Mouse (Mus musculus): ENCODE results near the gene Colec11. TPM values are rescaled to one million over a fixed set of nuclear protein-coding genes. Genes with fewer than 3 reads are reported as not detected.

The Colec11 gene
- total RNA-seq, 4 experiments from 2014 or later = 0.29 to 0.46 (median 0.34) TPM; not detected in 1

DNA sequence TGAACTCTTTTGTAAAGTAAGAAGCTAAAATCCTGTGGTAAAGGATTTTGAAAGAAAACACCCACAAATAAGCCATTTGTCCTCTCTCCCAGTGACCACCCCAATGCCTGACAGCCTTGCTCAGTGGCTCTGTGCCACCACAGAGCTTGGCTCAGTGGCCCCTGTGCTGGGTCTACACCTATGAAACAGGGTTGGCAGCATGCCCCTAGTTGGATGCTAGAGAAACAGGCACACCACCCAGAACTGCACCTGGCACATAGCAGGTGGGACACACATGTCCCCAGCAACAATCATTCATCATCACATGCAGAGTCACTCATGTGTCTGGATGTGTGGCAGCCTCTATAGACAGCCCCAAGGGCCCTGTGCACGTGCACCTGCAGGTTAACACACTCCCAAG, 19.7 kb downstream of the Colec11 start:
- DNase-seq (ENCODE audit: low spot score in 2 of 2) = no peak

DNA sequence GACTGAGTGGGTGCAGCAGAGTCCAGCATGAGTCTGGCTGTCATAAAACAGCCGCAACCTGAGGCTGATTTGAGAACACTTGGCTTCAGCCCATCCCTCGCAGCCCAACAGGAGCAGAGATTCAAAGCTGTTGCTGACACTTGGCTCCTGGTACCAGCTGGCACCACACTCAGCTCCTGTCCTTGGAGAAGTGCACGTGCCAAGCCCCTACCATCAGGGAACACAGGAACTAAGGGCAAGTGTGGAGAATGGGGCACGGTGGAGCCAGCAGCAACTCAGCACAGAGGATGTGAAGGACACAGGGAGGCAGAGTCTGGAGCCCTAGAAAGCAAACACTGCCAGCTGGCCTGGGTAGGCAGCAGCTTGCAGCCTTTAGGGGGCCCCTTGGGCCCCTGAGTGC, 20.9 kb downstream of the Colec11 start:
- no peak for DNase-seq (ENCODE audit: low spot score in 2 of 2)

DNA sequence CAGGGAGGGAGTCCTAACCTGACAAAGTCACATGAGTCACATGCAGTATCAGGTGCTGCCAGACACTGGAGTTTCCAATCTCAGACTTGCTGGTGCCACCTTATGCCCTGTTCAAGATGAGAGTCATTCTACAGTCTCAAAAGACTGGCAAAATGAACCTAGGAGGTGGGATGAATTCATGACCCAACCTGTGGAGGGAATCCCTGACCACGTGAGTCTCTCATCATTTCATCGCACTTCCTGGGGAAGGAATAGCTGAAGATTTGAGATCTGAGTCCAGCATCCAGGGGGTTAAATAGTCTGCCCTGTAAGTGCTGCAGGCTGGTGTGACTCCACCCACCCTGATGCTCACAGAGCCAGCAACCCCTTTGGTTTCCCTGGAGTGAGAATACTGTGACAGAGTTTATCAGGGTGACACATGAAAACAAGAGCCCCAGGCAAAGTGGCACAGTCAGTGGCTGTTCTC, 24.6 kb downstream of the Colec11 start:
- no peak for DNase-seq (ENCODE audit: low spot score in 2 of 2)

DNA sequence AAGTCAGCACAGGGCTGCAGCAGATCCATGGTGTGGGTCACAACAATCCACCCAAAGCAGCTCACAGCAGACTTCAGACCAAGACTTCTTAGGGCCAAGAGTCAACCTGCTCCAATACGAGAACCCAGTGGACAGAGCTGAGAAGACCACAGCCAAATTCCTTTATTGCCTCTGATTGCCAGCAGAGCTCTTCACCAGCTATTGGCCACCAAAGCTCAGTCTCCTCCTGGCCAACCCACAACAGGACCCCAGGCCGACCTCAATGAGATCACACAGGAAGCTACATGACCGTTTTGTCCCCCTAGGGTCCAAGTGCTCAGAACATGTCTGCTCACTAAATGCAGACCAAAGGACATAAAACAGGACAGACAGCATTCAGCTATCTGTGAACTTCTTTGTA, 25.1 kb downstream of the Colec11 start:
- DNase-seq (ENCODE audit: low spot score in 2 of 2) = no peak

DNA sequence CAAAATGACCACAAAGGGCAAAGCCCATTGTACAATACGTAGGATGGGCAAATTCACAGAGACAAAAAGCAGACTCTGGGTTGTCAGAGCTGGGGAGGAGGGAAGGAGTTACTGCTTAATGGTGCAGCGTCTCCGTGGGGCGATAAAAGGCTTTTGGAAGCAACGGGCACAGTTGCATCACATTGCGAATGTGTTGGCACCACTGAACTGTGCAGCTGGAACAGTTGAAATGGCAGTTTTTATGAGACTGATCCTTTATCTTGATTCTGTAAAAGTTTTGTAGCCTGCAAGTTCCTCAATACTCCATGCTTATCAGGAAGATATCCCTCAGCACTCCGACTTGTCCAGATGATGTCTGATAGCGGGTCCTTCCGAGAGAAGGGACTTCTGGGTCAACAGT, 25.5 kb downstream of the Colec11 start:
- no peak for DNase-seq (ENCODE audit: low spot score in 2 of 2)

DNA sequence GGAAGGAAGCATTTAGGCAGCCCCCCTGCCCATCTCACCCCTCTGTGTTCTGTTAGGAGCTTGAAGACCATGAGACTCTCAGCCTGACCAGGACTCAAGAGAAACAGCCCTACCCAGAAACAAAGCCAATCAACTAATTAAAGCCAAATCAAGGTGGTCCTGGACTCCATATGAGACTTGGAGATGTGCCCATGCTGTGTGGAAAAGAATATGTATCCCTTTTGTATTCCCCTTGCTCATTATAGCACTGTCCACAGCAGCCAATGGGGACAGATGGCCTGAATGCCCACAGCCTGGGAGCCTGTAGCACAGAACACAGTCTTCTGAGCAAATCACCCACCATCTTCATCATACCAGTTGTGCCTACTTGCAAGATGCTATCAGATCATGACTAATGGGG, 26.3 kb downstream of the Colec11 start:
- no peak for DNase-seq (ENCODE audit: low spot score in 2 of 2)

DNA sequence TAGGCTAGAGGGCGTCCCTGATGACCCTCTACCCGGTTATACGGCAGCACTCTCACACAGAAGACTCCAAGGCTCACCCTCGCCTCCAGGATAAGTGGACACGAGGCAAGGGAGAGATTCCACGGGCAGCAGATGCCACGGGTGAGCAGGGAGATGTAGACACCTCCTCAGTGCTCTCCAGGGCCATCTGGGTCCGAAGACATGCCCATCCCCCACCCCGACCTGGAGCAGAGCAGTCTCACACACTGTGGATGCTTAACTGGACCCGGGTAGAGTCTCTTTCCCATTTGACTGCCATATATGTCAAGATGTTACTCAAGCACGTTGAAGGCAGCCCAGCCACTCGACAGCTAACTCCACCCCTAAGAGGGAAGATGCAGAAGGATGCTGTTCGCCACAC, 32.7 kb downstream of the Colec11 start:
- DNase-seq (ENCODE audit: low spot score in 2 of 2) = no peak

DNA sequence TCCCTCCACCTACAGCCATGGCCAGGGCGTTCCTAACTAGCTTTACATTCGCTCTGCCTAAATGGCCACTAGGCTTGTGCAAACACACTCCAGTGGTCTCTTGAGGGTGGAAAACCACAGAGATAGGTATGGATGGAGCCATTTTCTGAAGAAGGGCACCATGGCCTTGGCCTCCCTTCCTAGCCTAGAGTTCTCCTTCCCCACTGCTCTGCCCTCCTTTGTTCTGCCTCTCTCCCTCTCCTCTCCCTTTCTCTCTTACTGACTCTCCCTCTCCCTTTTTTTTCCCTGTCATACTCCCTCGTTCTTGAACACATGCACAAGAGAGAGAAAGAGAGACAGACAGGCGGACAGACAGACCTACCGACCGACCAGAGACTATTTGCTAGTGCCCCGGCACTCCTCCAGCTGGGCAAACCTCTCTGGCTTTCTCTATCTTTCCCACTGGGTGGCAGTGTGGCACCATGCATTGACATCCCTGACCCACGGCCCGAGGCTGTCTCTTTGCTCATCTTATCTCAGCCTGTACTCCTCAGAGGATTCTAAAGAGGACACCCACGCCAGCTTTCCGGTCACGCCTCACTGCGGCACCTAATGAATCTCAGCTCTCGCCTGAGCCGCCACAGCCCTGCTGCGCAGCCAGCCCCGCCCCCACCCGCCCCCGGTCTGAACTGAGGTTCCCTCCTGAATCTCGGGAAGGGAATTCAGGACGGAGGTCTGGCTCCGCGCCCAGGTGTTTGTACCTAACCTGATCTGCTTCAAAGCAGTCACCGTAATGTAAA, 33.9 kb downstream of the Colec11 start:
- DNase-seq (ENCODE audit: low spot score in 2 of 2) = peak; percentile 48 to 60

DNA sequence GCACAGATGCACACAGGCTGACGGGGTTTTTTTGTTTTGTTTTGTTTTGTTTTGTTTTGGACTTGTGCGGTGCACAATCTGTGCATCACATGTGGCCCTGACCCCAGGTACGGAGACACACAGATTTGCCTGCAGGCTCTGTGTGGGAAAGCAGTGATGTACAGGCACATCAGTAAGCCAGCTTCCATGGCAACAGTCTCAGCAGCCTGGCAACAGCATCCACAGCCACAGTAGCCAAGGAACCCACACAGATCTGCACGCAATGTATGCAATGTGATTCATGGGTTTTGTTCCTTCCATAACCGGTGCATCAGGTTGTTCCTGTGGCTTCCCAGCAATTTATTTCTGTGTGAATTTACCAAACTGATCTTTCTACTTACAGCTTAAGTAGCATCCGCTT, 35.2 kb downstream of the Colec11 start:
- DNase-seq (ENCODE audit: low spot score in 2 of 2) = no peak

DNA sequence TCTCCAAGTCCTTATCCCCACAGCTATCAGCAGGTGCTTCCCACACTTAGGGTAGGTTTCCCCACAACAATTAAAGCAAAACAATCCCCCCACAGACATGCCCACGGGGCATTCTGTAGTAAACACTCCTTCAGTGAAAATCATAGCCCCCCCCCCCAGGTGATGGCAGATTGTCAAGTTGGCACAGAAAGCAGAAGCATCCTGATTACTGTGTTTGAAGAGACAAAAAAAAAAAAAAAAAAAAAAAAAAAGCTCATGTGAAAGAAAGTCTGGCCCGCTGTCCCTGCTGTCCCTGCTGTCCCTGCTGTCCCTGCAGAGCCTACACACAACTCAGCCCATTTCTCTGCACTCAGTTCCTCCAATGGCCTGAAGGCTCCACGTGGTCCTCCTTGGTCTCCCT, 39.1 kb downstream of the Colec11 start:
- no peak for DNase-seq (ENCODE audit: low spot score in 2 of 2)

DNA sequence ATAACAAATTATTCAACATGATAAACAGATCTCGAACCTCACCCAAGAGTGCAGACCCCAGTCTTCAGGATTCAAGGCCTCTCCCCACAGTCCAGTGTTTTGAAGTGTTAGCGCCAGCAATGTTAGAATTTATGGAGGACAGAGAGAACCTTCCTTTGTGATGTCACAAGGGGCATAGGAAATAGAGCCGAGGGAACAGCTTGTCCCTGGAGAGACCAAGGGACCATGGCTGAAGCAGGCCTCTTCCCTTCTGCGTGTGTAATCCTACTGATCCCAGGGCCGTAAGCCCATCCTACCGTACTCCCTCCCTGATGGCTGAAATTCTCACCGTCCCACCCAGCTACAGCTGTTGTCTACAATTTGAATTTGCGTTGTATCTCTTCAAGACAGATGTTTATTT, 40.8 kb downstream of the Colec11 start, which contains the start of gene Allc:
Gene Allc, minus strand, starts transcription at position 101 of the 400 bp plus-strand sequence.
- no peak for DNase-seq (ENCODE audit: low spot score in 2 of 2)

DNA sequence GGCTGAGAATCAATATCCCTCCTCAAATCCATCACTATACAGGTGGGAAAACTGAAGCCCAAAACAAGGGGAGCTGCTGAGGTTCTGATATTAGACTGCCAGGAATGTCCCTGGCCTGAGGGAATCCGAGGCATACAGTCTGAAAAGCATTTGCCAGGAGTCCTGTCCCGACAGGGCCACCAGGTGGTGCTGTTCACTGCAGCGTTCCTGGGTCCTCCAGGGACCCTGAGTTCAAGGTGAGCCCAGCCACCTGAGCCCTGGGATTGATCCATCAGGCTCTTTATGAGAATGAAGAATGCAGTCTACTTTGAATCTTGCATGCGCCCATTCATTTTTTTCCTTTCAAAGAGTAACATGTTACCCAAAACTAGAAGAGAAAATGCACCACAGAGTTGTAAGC, 44.0 kb downstream of the Colec11 start:
- DNase-seq (ENCODE audit: low spot score in 2 of 2) = no peak

DNA sequence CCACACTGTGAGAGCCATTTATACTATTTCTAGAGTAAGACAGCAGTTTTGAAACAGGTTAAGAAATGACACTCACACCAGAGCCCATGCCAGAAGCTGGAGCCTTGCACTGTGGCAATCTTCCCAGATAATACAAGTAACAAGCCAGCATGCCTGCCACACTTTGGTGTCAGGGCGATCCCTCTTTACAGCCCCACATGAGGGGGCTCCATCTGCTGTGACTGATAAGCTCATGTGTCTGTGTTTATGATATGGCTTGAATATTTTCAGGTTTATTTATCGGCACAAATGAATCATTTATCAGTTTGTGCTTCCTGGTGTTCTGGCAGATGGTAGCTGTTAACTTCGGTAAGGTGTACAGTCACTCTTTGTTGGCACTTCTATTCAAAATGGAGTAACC, 45.0 kb downstream of the Colec11 start:
- DNase-seq (ENCODE audit: low spot score in 2 of 2) = no peak

DNA sequence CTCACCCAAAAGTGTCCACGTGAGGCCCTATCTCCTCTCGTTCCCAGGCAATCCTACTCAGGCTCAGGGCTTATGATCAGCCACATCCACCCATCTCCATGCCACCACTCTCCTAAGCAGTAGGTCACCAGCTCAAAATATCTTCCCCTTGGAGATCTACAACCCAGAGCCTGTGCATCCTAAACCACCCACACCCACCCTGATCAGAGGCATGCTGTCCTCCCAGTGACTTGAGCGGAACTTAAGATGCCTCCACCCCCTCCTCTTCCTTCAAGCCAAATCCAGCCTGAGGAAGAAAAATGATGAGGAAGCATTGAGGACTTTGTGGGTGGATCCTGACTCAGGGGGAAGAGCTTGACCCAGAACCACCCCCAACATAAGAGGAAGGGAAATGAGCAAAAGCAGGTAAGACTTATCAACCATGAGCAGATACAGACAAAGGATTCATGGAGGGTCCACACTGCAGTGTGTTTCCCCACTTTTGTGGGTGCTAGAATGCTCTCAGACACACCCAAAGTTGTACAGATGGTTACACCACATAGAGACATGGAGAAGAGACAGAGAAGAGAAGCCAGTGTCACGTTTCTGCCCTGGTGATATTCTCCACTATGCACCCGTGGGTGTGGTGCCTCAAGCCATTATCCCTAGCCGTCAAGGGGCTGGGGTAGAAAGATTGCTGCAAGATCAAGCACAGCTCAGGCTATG, 47.7 kb downstream of the Colec11 start:
- no peak for DNase-seq (ENCODE audit: low spot score in 2 of 2)

DNA sequence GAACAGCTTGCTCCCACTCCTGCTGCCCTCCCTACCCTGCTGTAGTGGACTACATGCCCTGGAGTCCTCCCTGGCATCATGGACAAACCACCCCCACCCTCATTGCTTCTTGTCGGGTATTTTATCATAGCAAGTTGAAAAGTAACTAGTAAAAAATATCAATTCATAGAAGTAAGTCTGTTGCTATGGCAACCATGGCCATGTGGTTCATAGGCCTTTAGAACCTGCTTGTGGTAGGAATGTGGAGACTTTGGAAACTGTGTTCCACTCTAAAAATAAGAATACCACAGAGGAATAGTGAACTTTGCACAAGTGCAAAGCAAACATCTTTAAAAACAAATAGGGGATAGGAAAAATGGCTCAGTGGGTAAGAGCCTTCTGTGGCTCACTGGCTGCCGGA, 50.9 kb downstream of the Colec11 start:
- DNase-seq (ENCODE audit: low spot score in 2 of 2) = no peak

DNA sequence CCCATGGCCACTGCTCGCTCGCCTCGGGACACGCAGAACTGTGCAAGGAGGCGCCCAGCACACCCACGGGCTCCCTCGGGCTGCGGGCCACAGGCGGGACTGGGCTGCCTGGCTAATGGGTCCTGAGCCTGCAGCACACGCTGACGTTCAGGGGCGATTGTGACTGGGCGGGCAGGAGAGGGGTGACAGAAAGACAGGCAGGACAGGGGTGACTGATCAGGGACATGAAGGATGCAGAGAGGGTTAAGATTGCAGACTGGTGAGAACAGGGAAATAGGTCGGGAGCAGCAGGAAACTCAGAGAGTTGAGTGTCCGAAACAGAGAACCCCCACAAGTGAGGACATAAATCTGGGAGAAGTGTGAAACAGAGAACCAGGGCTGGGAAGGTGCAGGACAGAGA, 70.9 kb downstream of the Colec11 start, which contains the start of gene Dcdc2c:
Gene Dcdc2c, minus strand, starts transcription at position 101 of the 400 bp plus-strand sequence.
- DNase-seq (ENCODE audit: low spot score in 2 of 2) = no peak

DNA sequence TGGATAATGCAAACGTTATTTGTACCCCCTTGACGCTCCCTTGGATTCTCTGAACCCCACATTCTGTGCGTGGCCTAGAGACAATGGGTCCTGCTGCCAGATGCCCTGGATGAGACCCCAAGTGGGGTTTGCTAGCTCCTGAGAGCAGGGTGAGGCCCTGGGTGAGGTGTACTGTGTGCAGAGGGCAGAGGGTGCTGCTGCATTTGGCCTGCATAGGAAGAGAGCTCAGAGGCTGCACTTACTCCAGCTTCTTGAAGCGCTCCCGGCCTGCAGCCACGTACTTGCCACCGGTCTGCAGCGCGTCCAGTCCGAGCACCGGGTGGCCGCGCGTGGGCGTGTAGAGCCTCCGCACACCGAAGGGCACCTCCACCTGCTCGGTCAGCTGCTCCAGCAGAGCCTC, 71.4 kb downstream of the Colec11 start:
- no peak for DNase-seq (ENCODE audit: low spot score in 2 of 2)

DNA sequence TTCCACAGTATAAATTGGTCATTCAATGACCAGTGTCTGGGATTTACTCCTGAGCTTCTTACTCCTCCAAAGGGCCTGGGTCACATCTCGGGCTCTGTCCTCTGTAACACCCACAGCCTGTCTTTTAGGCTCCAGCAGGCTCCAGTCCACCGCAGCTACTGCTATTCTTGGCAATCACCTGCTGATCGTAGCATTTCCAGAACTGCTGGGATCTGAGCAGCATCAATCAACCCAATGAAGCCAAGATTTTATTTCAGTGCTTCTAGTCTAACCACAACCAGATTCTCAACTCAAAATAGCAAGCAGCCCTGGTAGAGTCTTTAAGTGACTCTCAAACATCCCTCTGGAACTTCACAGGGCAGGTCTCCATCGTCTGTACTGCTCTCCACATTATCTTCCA, 74.3 kb downstream of the Colec11 start:
- no peak for DNase-seq (ENCODE audit: low spot score in 2 of 2)

Other genes starting within 250 kb of the Colec11 start
- not detected for gene Dcdc2c, start 71.0 kb downstream of the Colec11 start, total RNA-seq (2022)
- not detected for gene Allc, start 40.9 kb downstream of the Colec11 start, total RNA-seq (2022)
- gene Rps7, start 12.6 kb upstream of the Colec11 start, total RNA-seq (2022) = 100 to 1,000 TPM; 161 to 241 (median 222) TPM
- gene Rnaseh1, start 26.2 kb upstream of the Colec11 start, total RNA-seq (2022) = 1 to 10 TPM; 5.1 to 8.7 (median 7.2) TPM
- 100 to 1,000 TPM in 2 of 4 experiments, 10 to 100 TPM in 2; 81.5 to 137 (median 98.1) TPM for gene Adi1, start 51.9 kb upstream of the Colec11 start, total RNA-seq (2022)
- 10 to 100 TPM; 17.1 to 18.7 (median 18.0) TPM for gene Trappc12, start 127.1 kb upstream of the Colec11 start, total RNA-seq (2022)
- gene Eipr1, start 128.4 kb upstream of the Colec11 start, total RNA-seq (2022) = 1 to 10 TPM; 6.5 to 8.3 (median 7.5) TPM

Data from gastrocnemius, adult 8-10 months (tissue).